Mouse (Mus musculus): ENCODE results near the gene Itgb3.
A peak's percentile ranks its signal among the peaks of the same experiment; 100 is the strongest.

Itgb3 gene

DNA sequence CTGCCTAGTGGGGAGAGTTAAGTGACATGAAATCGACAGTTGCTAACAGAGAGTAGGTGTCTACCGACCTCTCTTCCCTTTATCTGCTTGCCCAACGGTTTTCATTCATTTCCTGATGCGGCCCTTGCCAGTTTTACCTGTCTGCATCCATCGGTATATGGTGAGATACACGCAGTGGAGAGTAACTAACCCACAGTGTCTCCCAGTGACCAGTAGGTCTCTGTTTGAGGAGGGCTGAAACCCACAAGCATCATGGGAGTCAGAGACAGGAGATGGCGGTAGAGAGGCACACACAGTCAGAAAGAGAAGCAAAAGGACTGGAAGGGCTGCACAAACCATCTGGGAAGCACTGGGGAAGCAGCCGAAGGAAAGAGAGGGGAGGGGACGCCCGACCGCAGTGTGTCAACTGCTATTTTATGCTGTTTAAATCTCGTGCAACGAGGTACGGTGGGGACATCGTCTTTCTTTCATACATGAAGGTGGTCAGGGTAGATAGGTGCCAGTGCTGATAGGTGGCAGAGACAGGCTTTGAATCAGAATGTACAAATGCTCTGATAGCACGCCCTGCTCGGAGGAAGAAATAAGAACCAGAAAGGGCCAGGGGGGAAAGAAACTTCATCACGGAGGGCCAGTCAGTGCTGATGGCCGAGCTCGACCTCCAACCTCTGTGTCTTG, 53.9 kb downstream of the Itgb3 start:
- DNase-seq (ENCODE audit: low read depth, low spot score), result no peak

DNA sequence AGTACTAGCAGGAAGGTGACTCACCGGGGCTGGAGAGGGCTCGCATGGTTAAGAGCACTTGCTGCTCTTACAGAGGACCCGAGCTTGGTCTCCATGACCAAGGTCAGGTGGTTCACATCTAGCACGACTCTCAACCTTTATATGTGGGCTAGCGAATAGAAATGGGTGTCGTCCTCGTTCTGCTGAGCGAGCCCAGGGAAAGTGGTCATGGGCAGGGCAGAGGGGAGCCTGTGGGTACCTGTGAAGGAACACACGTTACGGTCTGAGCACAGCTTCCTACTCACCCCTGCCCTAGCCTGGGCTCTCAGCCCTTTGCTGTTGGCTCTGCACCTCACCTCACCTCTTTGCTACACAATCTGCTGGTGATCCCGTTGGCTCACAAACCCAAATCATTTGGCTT, 54.8 kb downstream of the Itgb3 start:
- DNase-seq (ENCODE audit: low read depth, low spot score), result no peak

DNA sequence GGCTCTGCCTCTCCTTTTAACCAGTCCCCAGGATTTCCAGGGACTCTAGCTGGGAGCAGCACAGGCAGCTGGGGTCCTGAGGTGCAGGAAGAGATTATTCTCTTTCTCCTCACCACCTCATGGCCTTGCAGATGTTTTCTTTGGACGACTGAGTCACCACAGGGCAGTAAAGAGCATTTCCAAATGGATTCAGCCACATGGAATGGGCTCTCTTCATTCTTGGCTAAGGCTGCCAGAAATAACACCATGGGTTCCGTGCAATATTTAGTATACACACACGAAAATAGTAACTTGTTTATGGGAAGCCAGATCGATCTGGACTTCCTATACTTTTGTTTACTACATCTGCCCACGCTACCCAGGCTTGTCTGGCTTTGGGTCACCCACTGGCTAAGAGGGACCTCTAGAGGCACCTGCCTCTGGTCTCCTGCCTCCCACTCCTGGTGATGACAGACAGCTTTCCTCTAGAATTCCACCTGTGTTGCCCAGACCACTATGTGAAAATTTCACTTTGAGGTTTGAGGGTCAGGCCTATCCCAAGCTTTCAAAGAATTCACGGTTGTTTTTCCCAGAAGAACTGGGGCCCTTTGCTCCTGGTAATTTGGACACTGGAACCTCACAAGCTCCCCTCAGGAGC, 55.6 kb downstream of the Itgb3 start:
- no peak for DNase-seq (ENCODE audit: low read depth, low spot score)

DNA sequence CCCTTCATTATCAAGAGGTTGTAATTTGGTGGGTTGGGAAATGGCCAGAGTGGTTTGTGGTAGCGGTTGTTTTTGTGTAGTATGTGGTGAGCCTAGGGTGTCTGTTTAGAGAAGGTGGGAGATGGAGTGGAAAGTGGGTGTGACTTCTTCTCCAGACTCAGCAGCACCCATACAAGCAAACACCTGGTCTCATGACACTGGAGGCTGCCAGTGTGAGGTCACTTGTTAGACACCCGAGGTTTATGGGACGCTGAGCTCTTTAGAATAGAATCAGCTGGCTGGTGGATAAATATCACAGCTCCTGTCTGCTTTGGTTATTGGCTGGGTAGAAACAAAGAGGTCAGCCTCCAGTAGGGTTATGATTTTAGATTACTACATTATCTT, 56.1 kb downstream of the Itgb3 start:
- no peak for DNase-seq (ENCODE audit: low read depth, low spot score)

DNA sequence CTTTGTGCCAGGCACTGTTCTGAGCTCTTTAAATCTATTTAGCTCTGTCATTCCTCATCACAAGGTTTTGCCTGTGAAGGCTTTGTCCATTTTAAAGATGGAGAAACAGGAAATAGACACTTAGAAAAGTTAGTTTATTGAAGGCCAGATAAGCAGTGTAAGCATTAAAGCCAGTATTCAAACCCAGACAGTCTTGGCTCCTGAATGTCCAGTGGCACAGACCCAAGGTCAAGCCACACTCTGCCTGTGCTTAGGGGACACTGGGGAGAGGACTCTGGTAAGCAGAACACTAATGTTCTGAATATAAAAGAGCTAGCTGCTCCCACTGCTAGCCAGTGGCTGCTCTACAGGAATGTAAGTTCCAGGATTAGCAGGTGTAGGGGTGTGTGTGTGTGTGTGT, 56.6 kb downstream of the Itgb3 start:
- no peak for DNase-seq (ENCODE audit: low read depth, low spot score)

DNA sequence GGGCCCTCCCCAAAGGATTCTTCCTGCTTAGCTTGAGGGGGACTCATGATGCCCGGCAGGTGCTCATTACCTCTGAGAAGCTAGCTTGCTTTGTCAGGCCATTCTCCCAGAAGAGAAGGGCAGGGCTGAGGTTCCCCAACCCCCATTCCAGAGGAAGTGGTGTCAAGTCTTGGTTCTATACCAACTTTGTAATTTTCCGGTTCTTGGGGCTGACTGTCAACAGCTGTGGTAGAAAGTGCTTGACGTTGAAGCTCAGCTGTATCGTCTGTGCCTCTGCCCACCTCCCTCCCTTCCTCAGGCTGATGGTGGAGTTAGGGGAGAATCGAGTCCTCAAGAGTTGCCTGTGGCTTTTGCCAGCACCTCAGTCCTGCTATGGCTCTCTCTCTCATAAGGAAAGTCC, 59.6 kb downstream of the Itgb3 start:
- DNase-seq (ENCODE audit: low read depth, low spot score), result no peak

DNA sequence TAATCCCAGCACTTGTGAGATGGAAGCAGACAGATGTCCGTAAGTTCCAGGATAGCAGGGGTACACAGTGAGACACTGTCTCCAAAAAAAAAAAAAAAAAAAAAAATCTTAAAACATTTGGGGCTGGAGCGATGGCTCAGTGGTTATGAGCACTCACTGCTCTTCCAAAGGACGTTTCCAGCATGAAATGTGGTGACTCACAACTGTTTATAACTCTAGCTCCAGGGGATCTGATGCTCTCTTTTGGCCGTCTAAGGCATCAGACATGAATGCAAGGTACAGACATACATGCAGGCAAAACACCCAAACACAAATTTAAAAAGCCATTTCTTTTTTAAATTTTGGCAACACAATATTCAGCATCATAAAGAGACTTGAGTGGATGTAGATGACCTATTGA, 65.6 kb downstream of the Itgb3 start:
- no peak for DNase-seq (ENCODE audit: low read depth, low spot score)

DNA sequence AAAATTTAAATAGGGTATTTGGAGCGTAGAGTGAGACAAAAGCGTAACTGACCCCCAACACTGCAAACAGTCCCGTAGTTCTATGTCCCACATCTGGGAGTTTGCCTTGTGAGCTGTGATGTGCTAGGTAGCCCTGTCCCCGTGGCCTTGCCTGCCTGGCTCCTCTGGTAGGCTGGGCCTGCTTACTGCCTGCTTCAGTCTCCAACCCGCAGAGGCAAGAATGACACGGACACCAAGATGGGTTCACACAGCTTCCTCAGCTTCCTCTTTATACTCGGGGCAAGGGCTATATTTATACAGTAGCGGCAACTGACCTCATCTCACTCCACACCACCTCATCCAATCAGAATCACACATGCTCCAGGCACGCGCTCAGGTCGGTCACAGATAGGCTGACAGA, 67.0 kb downstream of the Itgb3 start:
- DNase-seq (ENCODE audit: low read depth, low spot score), result no peak

DNA sequence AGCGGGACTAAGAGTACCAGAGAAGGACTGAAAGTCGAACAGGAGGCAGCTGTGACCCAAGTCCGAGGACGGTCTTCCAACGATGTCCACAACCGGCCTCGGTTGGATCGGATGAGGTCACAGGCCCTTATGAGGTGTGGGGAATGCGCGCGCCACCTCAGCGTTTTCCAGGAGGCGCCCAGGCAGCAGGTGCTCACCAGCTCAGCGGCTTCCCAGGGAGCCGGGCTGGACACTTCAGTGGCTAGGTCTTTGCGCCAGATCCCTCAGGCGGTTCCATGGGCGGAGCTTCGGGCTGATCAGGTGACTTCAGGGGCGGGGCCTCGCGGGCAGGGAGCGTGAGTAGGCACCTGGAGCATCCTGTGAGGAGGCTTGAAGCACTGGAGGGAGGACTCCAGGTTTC, 77.7 kb downstream of the Itgb3 start, which contains the start of gene Gm11639:
Gene Gm11639 (plus strand): TSS at position 160 of the 400 bp plus-strand sequence.
- peak; percentile 49 for DNase-seq (ENCODE audit: low read depth, low spot score)

DNA sequence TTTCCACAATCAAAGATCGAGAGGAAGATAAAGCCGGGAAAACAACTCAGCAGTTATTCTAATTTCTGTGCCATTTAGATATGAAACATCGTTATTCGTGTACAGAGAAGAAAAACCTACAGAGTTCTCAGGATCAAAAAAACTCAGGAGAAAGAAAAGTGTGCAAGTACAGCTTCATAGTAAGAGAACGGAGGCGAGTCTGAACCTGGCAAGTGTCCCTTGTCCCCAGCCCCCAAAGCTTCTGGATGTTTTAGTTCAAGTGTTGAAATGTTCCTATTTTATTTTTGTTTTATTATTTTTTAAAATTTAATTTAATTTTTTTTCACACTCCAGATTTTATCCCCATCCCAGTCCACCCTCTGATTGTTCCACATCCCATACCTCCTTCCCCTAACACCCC, 85.4 kb downstream of the Itgb3 start:
- no peak for DNase-seq (ENCODE audit: low read depth, low spot score)

DNA sequence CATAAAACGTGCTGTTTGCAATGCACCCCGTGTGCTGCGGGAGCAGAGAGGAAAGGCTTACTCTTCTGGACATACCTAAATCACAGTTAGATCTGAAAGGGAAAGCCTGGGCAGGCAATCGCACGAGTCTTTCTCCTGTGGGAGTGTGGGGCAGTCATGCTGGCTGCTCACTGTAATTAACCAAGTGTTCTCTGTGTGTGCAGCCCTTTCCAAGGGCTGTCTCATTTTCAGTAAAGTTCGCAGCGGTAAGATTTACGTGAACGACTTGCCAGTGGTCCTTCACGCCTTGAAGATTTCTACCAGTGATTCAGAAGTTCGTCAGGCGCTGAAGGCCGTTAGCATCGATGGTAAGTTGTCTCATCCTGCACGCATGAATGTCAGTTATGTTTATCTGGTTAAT, 96.3 kb downstream of the Itgb3 start:
- DNase-seq (ENCODE audit: low read depth, low spot score), result no peak

DNA sequence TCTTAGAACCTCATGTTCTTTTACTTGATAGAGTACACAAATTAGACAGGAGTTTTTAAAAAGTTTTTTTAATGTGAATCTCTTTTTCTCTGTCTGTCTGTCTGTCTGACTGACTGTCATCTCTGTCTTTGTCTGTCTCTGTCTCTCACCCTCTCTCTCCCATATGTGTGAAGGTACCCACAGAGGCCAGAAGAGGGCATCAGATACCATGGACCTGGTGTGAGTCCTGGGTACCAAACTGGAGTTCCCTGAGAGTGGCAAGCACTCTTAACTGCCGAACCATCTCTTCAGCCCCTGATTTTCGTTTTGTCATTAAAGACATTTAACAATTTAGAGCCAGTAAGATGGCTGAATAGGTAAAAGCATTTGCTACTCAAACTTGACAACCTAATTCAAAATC, 99.3 kb downstream of the Itgb3 start:
- DNase-seq (ENCODE audit: low read depth, low spot score), result no peak
